Mouse (Mus musculus): Measurements from ENCODE around the gene 1810062G17Rik. TPM values are rescaled to one million over a fixed set of nuclear protein-coding genes. Genes with fewer than 3 reads are reported as not detected.
A peak's percentile ranks its signal among the peaks of the same experiment; 100 is the strongest.

The 1810062G17Rik gene
- total RNA-seq (2021): under 1 TPM in 1 of 2 experiments, not detected in 1; 0.79 TPM

- intact Hi-C loops (cut with DNase I): no loop called here
- DNase-seq: peak; percentile 99
Observed at GRCm38 (mm10) chr3:36475532-36476087, at the start of gene 1810062G17Rik, which contains the start of gene Anxa5. 1810062G17Rik (plus strand) TSS chr3:36475937. Anxa5 (minus strand) TSS chr3:36475894.

- no peak for DNase-seq
- intact Hi-C loops (cut with DNase I): no loop called here
Observed at GRCm38 (mm10) chr3:36427386-36427785, 48.4 kb upstream of the 1810062G17Rik start.

GRCm38 (mm10) chr3:36430360-36430759 lies 45.4 kb upstream of the 1810062G17Rik start:
- DNase-seq: no peak
- intact Hi-C loops (cut with DNase I): no loop called here

GRCm38 (mm10) chr3:36440280-36440679 lies 35.5 kb upstream of the 1810062G17Rik start:
- intact Hi-C loops (cut with DNase I): no loop called here
- DNase-seq: peak; percentile 49 to 66

GRCm38 (mm10) chr3:36442426-36442825 lies 33.3 kb upstream of the 1810062G17Rik start:
- intact Hi-C loops (cut with DNase I): loop anchor here (1.0 to 2.0 kb wide), 3 partner anchors 54 to 262 kb away; no protein-coding TSS in a partner anchor
- peak; percentile 62 to 77 for DNase-seq

- intact Hi-C loops (cut with DNase I): no loop called here
- no peak for DNase-seq
Observed at GRCm38 (mm10) chr3:36446041-36446440, 29.7 kb upstream of the 1810062G17Rik start.

- peak; percentile 46 to 53 for DNase-seq
- intact Hi-C loops (cut with DNase I): no loop called here
Observed at GRCm38 (mm10) chr3:36446506-36446905, 29.2 kb upstream of the 1810062G17Rik start.

- intact Hi-C loops (cut with DNase I): no loop called here
- DNase-seq: no peak
Observed at GRCm38 (mm10) chr3:36446918-36447317, 28.8 kb upstream of the 1810062G17Rik start.

GRCm38 (mm10) chr3:36449292-36450165 lies 26.2 kb upstream of the 1810062G17Rik start:
- peak; percentile 45 to 57 for DNase-seq
- intact Hi-C loops (cut with DNase I): no loop called here

GRCm38 (mm10) chr3:36452502-36452901 lies 23.2 kb upstream of the 1810062G17Rik start:
- intact Hi-C loops (cut with DNase I): no loop called here
- no peak for DNase-seq

- DNase-seq: no peak
- intact Hi-C loops (cut with DNase I): no loop called here
Observed at GRCm38 (mm10) chr3:36455124-36455523, 20.6 kb upstream of the 1810062G17Rik start.

- DNase-seq: peak; percentile 40 to 50
- intact Hi-C loops (cut with DNase I): no loop called here
Observed at GRCm38 (mm10) chr3:36455566-36455965, 20.2 kb upstream of the 1810062G17Rik start.

- intact Hi-C loops (cut with DNase I): no loop called here
Observed at GRCm38 (mm10) chr3:36460717-36461116, 15.0 kb upstream of the 1810062G17Rik start.

GRCm38 (mm10) chr3:36461819-36462218 lies 13.9 kb upstream of the 1810062G17Rik start:
- intact Hi-C loops (cut with DNase I): no loop called here
- no peak for DNase-seq

More at GRCm38 (mm10) chr3:36460717-36461116, 15.0 kb upstream of the 1810062G17Rik start:
- DNase-seq: no peak

- no peak for DNase-seq
- intact Hi-C loops (cut with DNase I): no loop called here
Observed at GRCm38 (mm10) chr3:36462348-36462747, 13.4 kb upstream of the 1810062G17Rik start.

GRCm38 (mm10) chr3:36465538-36465937 lies 10.2 kb upstream of the 1810062G17Rik start:
- intact Hi-C loops (cut with DNase I): no loop called here
- DNase-seq: no peak

GRCm38 (mm10) chr3:36467632-36468031 lies 8.1 kb upstream of the 1810062G17Rik start:
- DNase-seq: no peak
- intact Hi-C loops (cut with DNase I): no loop called here

- intact Hi-C loops (cut with DNase I): no loop called here
- peak in 1 of 2 experiments; percentile 32 for DNase-seq
Observed at GRCm38 (mm10) chr3:36468871-36469270, 6.9 kb upstream of the 1810062G17Rik start.

GRCm38 (mm10) chr3:36471856-36472255 lies 3.9 kb upstream of the 1810062G17Rik start:
- no peak for DNase-seq
- intact Hi-C loops (cut with DNase I): no loop called here

- intact Hi-C loops (cut with DNase I): no loop called here
- no peak for DNase-seq
Observed at GRCm38 (mm10) chr3:36473222-36473621, 2.5 kb upstream of the 1810062G17Rik start.

- DNase-seq: no peak
- intact Hi-C loops (cut with DNase I): no loop called here
Observed at GRCm38 (mm10) chr3:36474421-36474820, 1.3 kb upstream of the 1810062G17Rik start.

Measured in heart, postnatal 10 days (tissue).